Mouse (Mus musculus) left cerebral cortex, adult 2 months (tissue): ENCODE results near the gene Gm13277. TPM values are rescaled to one million over a fixed set of nuclear protein-coding genes. Genes with fewer than 3 reads are reported as not detected.
A peak's percentile ranks its signal among the peaks of the same experiment; 100 is the strongest.
"Not testable (repeated sequence)": the region's sequence is repeated elsewhere in the genome, so short reads cannot be mapped to it uniquely, and the experiment has no call there.

Experiments
- DNase-seq, 2 experiments: peaks; one replicate each; pipeline ENCODE4 v3.0.0; 2021 to 2022; ENCODE audit warnings: low spot score in 2 of 2, mixed read lengths in 1 of 2; ENCODE audit errors: extremely low spot score in 1 of 2
- H3K27ac ChIP-seq: fragments of 200-600 bp; 2 replicates; pipeline ENCODE4 v1.8.1; 2022
- H3K4me3 ChIP-seq: fragments of 200-600 bp; 2 replicates; pipeline ENCODE4 v1.8.1; 2022
- CTCF ChIP-seq: fragments of 200-600 bp; IDR thresholded peaks from 2 replicates; pipeline ENCODE4 v1.8.1; 2022; ENCODE audit warnings: antibody characterized with exemption, mild to moderate bottlenecking, moderate library complexity
- intact Hi-C: fragments of 180-260 bp; cut with DNase I; formaldehyde crosslinking; loops from one replicate; pipeline ENCODE4 v1.15.1; 2025
- total RNA-seq, 2 experiments: library from RNA; stranded (reverse); gene quantifications; 2 replicates each; pipeline ENCODE4 v1.2.3; 2021

Gm13277 gene
- total RNA-seq, 2 experiments from 2014 or later, result not detected

DNA sequence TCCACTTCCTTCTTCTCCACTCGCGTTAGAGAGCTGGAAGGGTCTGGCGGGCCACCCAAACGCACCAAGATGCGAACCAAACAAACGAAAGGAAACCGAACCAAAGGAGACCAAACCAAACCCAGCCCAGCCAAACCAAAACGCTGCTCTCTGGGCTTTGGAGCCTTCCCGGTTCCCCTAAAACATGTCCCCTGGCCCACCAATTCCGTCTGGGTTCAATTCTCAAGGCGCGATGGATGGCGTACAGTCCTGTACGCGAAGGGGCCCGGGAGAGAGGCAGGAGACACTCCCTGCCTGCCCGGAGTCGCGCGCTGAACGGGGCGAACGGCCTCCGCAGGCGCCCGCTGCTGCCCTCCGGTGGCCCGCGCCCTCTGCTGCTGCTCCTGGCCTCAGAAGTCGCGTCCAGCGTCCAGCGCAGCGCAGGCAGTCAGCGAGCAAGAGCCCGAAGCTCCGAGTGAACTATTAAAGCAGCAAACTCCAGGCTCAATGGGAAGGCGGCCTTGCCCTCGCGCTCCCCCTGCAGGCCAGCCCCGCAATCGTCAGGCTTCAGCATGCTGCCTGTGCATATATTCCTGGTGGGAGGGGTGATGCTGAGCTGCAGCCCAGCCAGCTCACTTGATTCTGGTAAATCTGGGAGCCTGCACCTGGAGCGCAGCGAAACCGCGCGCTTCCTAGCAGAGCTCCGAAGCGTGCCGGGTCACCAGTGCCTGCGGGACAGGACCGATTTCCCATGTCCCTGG, 5.7 kb downstream of the Gm13277 start, which contains the start of gene Gm13275:
Gene Gm13275 (plus strand): TSS at position 552 of the 740 bp plus-strand sequence.
- H3K27ac ChIP-seq, intact Hi-C loops: not testable (repeated sequence)
- TF ChIP-seq CTCF, result peak; percentile 27
- DNase-seq, result peak; percentile 61 to 73
- H3K4me3 ChIP-seq, result peak within 1 kb of the TSS; percentile 13

- DNase-seq, intact Hi-C loops, H3K27ac ChIP-seq, H3K4me3 ChIP-seq: not testable (repeated sequence)
Measured at GRCm38 (mm10) chr4:88797097-88797496, 8.7 kb downstream of the Gm13277 start, which contains the start of gene Gm13279. Gene Gm13279 (plus strand): TSS chr4:88797397.

DNA sequence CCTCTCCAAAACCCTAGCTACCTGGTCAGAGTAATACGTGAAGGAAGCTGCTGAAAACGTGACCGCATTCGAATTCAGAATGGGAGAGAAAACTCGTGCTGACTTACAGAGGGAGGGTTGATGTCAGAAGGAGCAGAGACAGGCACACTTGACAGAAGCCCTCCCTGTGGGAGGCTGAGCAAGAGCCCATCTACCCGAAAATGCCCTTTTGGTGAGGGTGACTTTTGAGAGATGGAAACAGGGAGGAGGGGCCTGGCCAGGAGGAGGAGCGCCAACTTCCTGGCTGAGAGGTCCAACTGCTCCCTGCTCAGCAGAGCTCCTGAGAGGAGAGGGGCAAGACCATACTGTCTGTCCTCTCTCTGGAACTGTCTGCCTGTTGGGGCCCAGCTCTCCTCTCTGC, 10.9 kb downstream of the Gm13277 start, which contains the start of gene Gm13285:
Gene Gm13285 (plus strand): TSS at position 301 of the 400 bp plus-strand sequence.
- intact Hi-C loops, DNase-seq, H3K4me3 ChIP-seq, H3K27ac ChIP-seq: not testable (repeated sequence)

DNA sequence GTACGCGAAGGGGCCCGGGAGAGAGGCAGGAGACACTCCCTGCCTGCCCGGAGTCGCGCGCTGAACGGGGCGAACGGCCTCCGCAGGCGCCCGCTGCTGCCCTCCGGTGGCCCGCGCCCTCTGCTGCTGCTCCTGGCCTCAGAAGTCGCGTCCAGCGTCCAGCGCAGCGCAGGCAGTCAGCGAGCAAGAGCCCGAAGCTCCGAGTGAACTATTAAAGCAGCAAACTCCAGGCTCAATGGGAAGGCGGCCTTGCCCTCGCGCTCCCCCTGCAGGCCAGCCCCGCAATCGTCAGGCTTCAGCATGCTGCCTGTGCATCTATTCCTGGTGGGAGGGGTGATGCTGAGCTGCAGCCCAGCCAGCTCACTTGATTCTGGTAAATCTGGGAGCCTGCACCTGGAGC, 14.5 kb downstream of the Gm13277 start, which contains the start of gene Gm13287:
Gene Gm13287 (plus strand): TSS at position 301 of the 400 bp plus-strand sequence.
- H3K4me3 ChIP-seq, intact Hi-C loops, H3K27ac ChIP-seq, DNase-seq: not testable (repeated sequence)

- DNase-seq, H3K27ac ChIP-seq, intact Hi-C loops, H3K4me3 ChIP-seq: not testable (repeated sequence)
Measured at GRCm38 (mm10) chr4:88805231-88805630, 16.8 kb downstream of the Gm13277 start, which contains the start of gene Gm13288. Gene Gm13288 (plus strand): TSS chr4:88805531.

- H3K4me3 ChIP-seq, result not testable (repeated sequence)
Measured at GRCm38 (mm10) chr4:88805761-88806160, 17.3 kb downstream of the Gm13277 start.

DNA sequence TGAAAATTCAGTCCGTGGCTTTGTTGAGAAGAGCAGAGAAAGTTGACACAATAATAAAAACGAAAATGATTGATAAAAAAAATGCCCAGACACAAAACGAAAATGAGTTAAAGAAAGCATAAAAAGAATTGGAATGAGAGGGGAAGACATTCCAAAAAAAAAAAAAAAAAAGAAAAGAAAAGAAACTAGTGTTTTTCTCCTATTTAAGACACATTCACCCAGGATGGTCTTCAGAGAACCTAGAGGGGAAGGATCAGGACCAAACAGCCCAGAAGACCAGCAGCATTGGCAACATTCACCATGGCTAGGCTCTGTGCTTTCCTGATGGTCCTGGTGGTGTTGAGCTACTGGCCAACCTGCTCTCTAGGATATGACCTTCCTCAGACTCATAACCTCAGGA, 27.5 kb downstream of the Gm13277 start, which contains the start of gene Ifna7:
Gene Ifna7 (plus strand): TSS at position 301 of the 400 bp plus-strand sequence.
- intact Hi-C loops, result no loop called here
- no peak within 1 kb of the TSS for H3K4me3 ChIP-seq
- no peak for TF ChIP-seq CTCF
- no peak for DNase-seq
- H3K27ac ChIP-seq, result no peak within 1 kb of the TSS

More at GRCm38 (mm10) chr4:88805761-88806160, 17.3 kb downstream of the Gm13277 start:
- intact Hi-C loops, DNase-seq, H3K27ac ChIP-seq: not testable (repeated sequence)

DNA sequence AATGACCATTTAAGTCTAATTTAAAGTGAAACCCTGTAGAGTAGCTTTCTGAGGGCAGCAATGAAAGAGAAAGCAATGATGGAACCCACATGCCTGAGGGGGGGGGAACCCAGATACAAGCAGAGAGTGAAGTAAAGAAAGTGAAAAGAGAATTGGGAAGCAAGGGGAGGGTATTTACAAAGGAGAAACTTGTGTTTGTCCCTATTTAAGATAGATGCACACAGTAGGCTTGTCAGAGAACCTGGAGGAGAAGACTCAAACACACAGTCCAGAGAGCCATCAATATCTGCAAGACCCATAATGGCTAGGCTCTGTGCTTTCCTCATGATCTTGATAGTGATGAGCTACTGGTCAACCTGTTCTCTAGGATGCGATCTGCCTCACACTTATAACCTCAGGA, 31.2 kb downstream of the Gm13277 start, which contains the start of gene Ifna11:
Gene Ifna11 (plus strand): TSS at position 301 of the 400 bp plus-strand sequence.
- intact Hi-C loops, result no loop called here
- no peak for DNase-seq
- H3K4me3 ChIP-seq, result no peak within 1 kb of the TSS
- H3K27ac ChIP-seq, result no peak within 1 kb of the TSS
- no peak for TF ChIP-seq CTCF

DNA sequence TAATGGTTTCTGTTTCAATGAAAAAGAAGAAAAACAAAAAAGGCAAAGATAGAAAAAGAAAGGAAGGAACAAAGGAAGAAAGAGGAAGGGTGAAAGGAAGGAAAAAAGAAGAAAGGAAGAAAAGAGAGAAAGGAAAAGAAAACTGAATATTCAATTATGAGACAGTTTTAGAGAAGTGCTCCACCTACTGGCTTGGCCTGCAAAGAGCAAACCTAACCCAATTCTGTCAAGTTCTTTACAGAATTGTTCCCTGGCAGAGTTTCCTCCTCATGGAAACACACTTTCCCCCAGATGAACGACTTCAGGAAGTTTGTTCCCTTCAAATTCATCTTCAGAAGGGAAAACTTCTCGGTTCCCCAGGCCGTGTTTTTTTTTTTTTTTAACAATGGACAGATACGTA, 34.6 kb downstream of the Gm13277 start:
- Histone ChIP-seq H3K27ac (no peak overlapping the region), H3K4me3 (no peak overlapping the region)
- peak in 1 of 2 experiments; percentile 17 for DNase-seq
- TF ChIP-seq CTCF, result peak; percentile 61
- intact Hi-C loops, result no loop called here

DNA sequence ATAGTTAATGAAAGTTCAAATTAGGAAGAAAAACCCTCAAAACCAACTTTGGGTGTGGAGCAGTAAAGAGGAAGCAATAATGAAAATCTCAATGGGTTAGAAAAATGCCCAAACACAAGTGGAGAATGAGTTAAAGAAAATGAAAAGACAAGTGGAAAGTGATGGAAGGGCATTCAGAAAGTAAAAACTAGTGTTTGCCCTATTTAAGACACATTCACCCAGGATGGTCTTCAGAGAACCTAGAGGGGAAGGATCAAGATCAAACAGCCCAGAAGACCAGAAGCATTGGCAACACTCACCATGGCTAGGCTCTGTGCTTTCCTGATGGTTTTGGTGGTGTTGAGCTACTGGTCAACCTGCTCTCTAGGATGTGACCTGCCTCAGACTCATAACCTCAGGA, 38.7 kb downstream of the Gm13277 start, which contains the start of gene Ifna6:
Gene Ifna6 (plus strand): TSS at position 301 of the 400 bp plus-strand sequence.
- not testable (repeated sequence) for DNase-seq

DNA sequence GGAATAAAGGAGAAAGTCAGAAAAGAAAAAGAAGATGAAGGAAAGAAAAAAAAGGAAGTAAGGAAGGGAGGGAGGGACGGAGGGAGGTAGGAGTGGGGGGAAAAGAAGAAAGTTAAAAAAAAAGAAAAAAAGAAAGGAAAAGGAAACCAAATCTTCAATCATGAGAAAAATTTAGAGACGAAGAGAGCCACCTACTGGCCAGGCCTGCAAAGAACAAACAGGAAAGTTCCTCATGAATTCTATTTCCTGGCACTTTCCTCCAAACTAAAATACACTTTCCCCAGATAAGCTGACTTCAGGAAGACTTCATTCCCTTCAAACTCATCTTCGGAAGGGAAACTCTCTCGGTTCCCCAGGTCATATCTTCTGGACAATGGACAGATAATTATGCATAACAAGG, 42.1 kb downstream of the Gm13277 start:
- TF ChIP-seq CTCF, result peak; percentile 81
- Histone ChIP-seq H3K27ac (no peak overlapping the region), H3K4me3 (no peak overlapping the region)
- intact Hi-C loops, result no loop called here
- peak; percentile 20 to 36 for DNase-seq

More for the DNA sequence above, 38.7 kb downstream of the Gm13277 start, which contains the start of gene Ifna6:
- intact Hi-C loops, H3K4me3 ChIP-seq, H3K27ac ChIP-seq: not testable (repeated sequence)

DNA sequence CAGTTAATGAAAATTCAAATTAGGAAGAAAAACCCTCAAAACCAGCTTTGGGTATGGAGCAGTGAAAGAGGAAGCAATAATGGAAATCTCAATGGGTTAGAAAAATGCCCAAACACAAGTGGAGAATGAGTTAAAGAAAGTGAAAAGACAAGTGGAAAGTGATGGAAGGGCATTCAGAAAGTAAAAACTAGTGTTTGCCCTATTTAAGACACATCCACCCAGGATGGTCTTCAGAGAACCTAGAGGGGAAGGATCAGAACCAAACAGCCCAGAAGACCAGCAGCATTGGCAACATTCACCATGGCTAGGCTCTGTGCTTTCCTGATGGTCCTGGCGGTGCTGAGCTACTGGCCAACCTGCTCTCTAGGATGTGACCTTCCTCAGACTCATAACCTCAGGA, 46.8 kb downstream of the Gm13277 start, which contains the start of gene Ifna5:
Gene Ifna5 (plus strand): TSS at position 301 of the 400 bp plus-strand sequence.
- intact Hi-C loops, H3K27ac ChIP-seq, DNase-seq, H3K4me3 ChIP-seq: not testable (repeated sequence)

Other genes starting within 250 kb of the Gm13277 start
- gene Ifna15, start 230.4 kb upstream of the Gm13277 start, total RNA-seq, result not detected
- not detected for gene Ifna14, start 216.8 kb upstream of the Gm13277 start, total RNA-seq
- gene Ifna9, start 196.2 kb upstream of the Gm13277 start, total RNA-seq, result not detected
- gene Ifna12, start 185.3 kb upstream of the Gm13277 start, total RNA-seq, result not detected
- not detected for gene C87499, start 154.2 kb upstream of the Gm13277 start, total RNA-seq
- not detected for gene Ifna13, start 144.2 kb upstream of the Gm13277 start, total RNA-seq
- not detected for gene Ifna16, start 111.7 kb upstream of the Gm13277 start, total RNA-seq
- not detected for gene Ifna2, start 104.7 kb upstream of the Gm13277 start, total RNA-seq
- gene Ifnab, start 97.3 kb upstream of the Gm13277 start, total RNA-seq, result not detected
- 1 to 10 TPM in 1 of 2 experiments, under 1 TPM in 1; 0.79 to 1.1 TPM for gene Gm26566, start 66.8 kb upstream of the Gm13277 start, total RNA-seq
- gene Klhl9, start 66.2 kb upstream of the Gm13277 start, total RNA-seq, result 10 to 100 TPM; 96.7 to 97.8 TPM
- gene Gm13271, start 33.8 kb upstream of the Gm13277 start, total RNA-seq, result not detected
- not detected for gene Gm13283, start 28.5 kb upstream of the Gm13277 start, total RNA-seq
- not detected for gene Gm13290, start 14.8 kb upstream of the Gm13277 start, total RNA-seq
- gene Gm13289, start 11.7 kb upstream of the Gm13277 start, total RNA-seq, result not detected
- gene Gm13272, start 8.8 kb upstream of the Gm13277 start, total RNA-seq, result not detected
- gene Ifnz, start 6.5 kb upstream of the Gm13277 start, total RNA-seq, result not detected
- not detected for gene Gm13276, start 2.9 kb upstream of the Gm13277 start, total RNA-seq
- gene Gm13278, start 2.9 kb downstream of the Gm13277 start, total RNA-seq, result not detected
- not detected for gene Gm13275, start 5.9 kb downstream of the Gm13277 start, total RNA-seq
- not detected for gene Gm13279, start 8.8 kb downstream of the Gm13277 start, total RNA-seq
- not detected for gene Gm13285, start 11.0 kb downstream of the Gm13277 start, total RNA-seq
- gene Gm13287, start 14.6 kb downstream of the Gm13277 start, total RNA-seq, result not detected
- gene Gm13288, start 16.9 kb downstream of the Gm13277 start, total RNA-seq, result not detected
- gene Ifna7, start 27.6 kb downstream of the Gm13277 start, total RNA-seq, result not detected
- gene Ifna11, start 31.3 kb downstream of the Gm13277 start, total RNA-seq, result not detected
- gene Ifna6, start 38.8 kb downstream of the Gm13277 start, total RNA-seq, result not detected
- gene Ifna5, start 46.9 kb downstream of the Gm13277 start, total RNA-seq, result not detected
- not detected for gene Ifna4, start 53.2 kb downstream of the Gm13277 start, total RNA-seq
- not detected for gene Ifna1, start 61.5 kb downstream of the Gm13277 start, total RNA-seq
- not detected for gene Ifne, start 91.6 kb downstream of the Gm13277 start, total RNA-seq